Mouse (Mus musculus): ENCODE results near the gene Cfap97. TPM values are rescaled to one million over a fixed set of nuclear protein-coding genes. Genes with fewer than 3 reads are reported as not detected.
"Not testable (repeated sequence)": the region's sequence is repeated elsewhere in the genome, so short reads cannot be mapped to it uniquely, and the experiment has no call there.

Gene Cfap97
- polyA plus RNA-seq, 1 experiment, result 6.7 TPM

- WGBS, result 63% methylated on average over 7 of the region's 7 CpGs
- H3K4me1 ChIP-seq (ENCODE audit: control insufficient read depth, insufficient read depth, low read length), result peaks cover 9% of the 10 kb centered on the region
- no peak for DNase-seq
- no peak overlapping the region for H3K4me3 ChIP-seq (replicated peaks; ENCODE audit: extremely low read depth, low read depth, low read length)
- TF ChIP-seq POLR2A (IDR thresholded peaks at IDR 0.05; ENCODE audit: borderline replicate concordance, extremely low read depth, low read depth, low read length) (no peak), CTCF (IDR thresholded peaks at IDR 0.05; ENCODE audit: insufficient read depth, low read length) (no peak)
Measured at GRCm38 (mm10) chr8:46212194-46212593, 60.6 kb downstream of the Cfap97 start.

GRCm38 (mm10) chr8:46213971-46214480, 62.5 kb downstream of the Cfap97 start:
- 70% methylated on average over 2 of the region's 2 CpGs for whole genome bisulfite sequencing
- no peak for DNase-seq
- no peak for TF ChIP-seq CTCF (IDR thresholded peaks at IDR 0.05; ENCODE audit: insufficient read depth, low read length)
- no peak for TF ChIP-seq POLR2A (IDR thresholded peaks at IDR 0.05; ENCODE audit: borderline replicate concordance, extremely low read depth, low read depth, low read length)
- H3K4me3 ChIP-seq (replicated peaks; ENCODE audit: extremely low read depth, low read depth, low read length), result no peak overlapping the region
- H3K4me1 ChIP-seq (ENCODE audit: control insufficient read depth, insufficient read depth, low read length), result peaks cover 9% of the 10 kb centered on the region

GRCm38 (mm10) chr8:46216838-46217237, 65.3 kb downstream of the Cfap97 start:
- DNase-seq, result no peak
- 8% methylated on average over 14 of the region's 14 CpGs for WGBS
- Histone ChIP-seq H3K4me3 (replicated peaks; ENCODE audit: extremely low read depth, low read depth, low read length) (peak overlapping the region; percentile 30), H3K4me1 (ENCODE audit: control insufficient read depth, insufficient read depth, low read length) (no peaks in the 10 kb centered on the region)
- TF ChIP-seq POLR2A (IDR thresholded peaks at IDR 0.05; ENCODE audit: borderline replicate concordance, extremely low read depth, low read depth, low read length), result no peak
- no peak for TF ChIP-seq CTCF (IDR thresholded peaks at IDR 0.05; ENCODE audit: insufficient read depth, low read length)

- no peak for DNase-seq
- 78% methylated on average over 3 of the region's 3 CpGs for WGBS
- Histone ChIP-seq H3K4me1 (ENCODE audit: control insufficient read depth, insufficient read depth, low read length) (no peaks in the 10 kb centered on the region), H3K4me3 (replicated peaks; ENCODE audit: extremely low read depth, low read depth, low read length) (no peak overlapping the region)
- TF ChIP-seq CTCF (IDR thresholded peaks at IDR 0.05; ENCODE audit: insufficient read depth, low read length) (no peak), POLR2A (IDR thresholded peaks at IDR 0.05; ENCODE audit: borderline replicate concordance, extremely low read depth, low read depth, low read length) (no peak)
Measured at GRCm38 (mm10) chr8:46220566-46220965, 69.0 kb downstream of the Cfap97 start.

GRCm38 (mm10) chr8:46225501-46225900, 73.9 kb downstream of the Cfap97 start:
- no peak for DNase-seq
- TF ChIP-seq POLR2A (IDR thresholded peaks at IDR 0.05; ENCODE audit: borderline replicate concordance, extremely low read depth, low read depth, low read length), result no peak
- TF ChIP-seq CTCF (IDR thresholded peaks at IDR 0.05; ENCODE audit: insufficient read depth, low read length), result no peak
- 58% methylated on average over 3 of the region's 3 CpGs for WGBS
- H3K4me3 ChIP-seq (replicated peaks; ENCODE audit: extremely low read depth, low read depth, low read length), result no peak overlapping the region
- no peaks in the 10 kb centered on the region for H3K4me1 ChIP-seq (ENCODE audit: control insufficient read depth, insufficient read depth, low read length)

GRCm38 (mm10) chr8:46226622-46227021, 75.1 kb downstream of the Cfap97 start:
- WGBS, result 54% methylated on average over 5 of the region's 5 CpGs

GRCm38 (mm10) chr8:46231968-46232367, 80.4 kb downstream of the Cfap97 start:
- H3K4me1 ChIP-seq (ENCODE audit: control insufficient read depth, insufficient read depth, low read length); DNase-seq; H3K4me3 ChIP-seq (replicated peaks; ENCODE audit: extremely low read depth, low read depth, low read length): not testable (repeated sequence)
- 73% methylated on average over 7 of the region's 7 CpGs for WGBS

More at GRCm38 (mm10) chr8:46226622-46227021, 75.1 kb downstream of the Cfap97 start:
- no peak for DNase-seq
- TF ChIP-seq CTCF (IDR thresholded peaks at IDR 0.05; ENCODE audit: insufficient read depth, low read length), result no peak
- TF ChIP-seq POLR2A (IDR thresholded peaks at IDR 0.05; ENCODE audit: borderline replicate concordance, extremely low read depth, low read depth, low read length), result no peak
- H3K4me1 ChIP-seq (ENCODE audit: control insufficient read depth, insufficient read depth, low read length), result no peaks in the 10 kb centered on the region
- no peak overlapping the region for H3K4me3 ChIP-seq (replicated peaks; ENCODE audit: extremely low read depth, low read depth, low read length)

- DNase-seq, result no peak
- Histone ChIP-seq H3K4me3 (replicated peaks; ENCODE audit: extremely low read depth, low read depth, low read length) (no peak overlapping the region), H3K4me1 (ENCODE audit: control insufficient read depth, insufficient read depth, low read length) (no peaks in the 10 kb centered on the region)
- WGBS, result 56% methylated on average over 8 of the region's 8 CpGs
- TF ChIP-seq POLR2A (IDR thresholded peaks at IDR 0.05; ENCODE audit: borderline replicate concordance, extremely low read depth, low read depth, low read length) (no peak), CTCF (IDR thresholded peaks at IDR 0.05; ENCODE audit: insufficient read depth, low read length) (no peak)
Measured at GRCm38 (mm10) chr8:46232798-46233197, 81.2 kb downstream of the Cfap97 start.

GRCm38 (mm10) chr8:46234736-46235135, 83.2 kb downstream of the Cfap97 start:
- Histone ChIP-seq H3K4me3 (replicated peaks; ENCODE audit: extremely low read depth, low read depth, low read length) (no peak overlapping the region), H3K4me1 (ENCODE audit: control insufficient read depth, insufficient read depth, low read length) (no peaks in the 10 kb centered on the region)
- DNase-seq, result no peak
- TF ChIP-seq POLR2A (IDR thresholded peaks at IDR 0.05; ENCODE audit: borderline replicate concordance, extremely low read depth, low read depth, low read length) (no peak), CTCF (IDR thresholded peaks at IDR 0.05; ENCODE audit: insufficient read depth, low read length) (no peak)
- WGBS, result 75% methylated on average over 4 of the region's 4 CpGs

- Histone ChIP-seq H3K4me1 (ENCODE audit: control insufficient read depth, insufficient read depth, low read length) (no peaks in the 10 kb centered on the region), H3K4me3 (replicated peaks; ENCODE audit: extremely low read depth, low read depth, low read length) (no peak overlapping the region)
- no peak for DNase-seq
- WGBS, result 50% methylated on average over 7 of the region's 7 CpGs
- TF ChIP-seq POLR2A (IDR thresholded peaks at IDR 0.05; ENCODE audit: borderline replicate concordance, extremely low read depth, low read depth, low read length), result no peak
- TF ChIP-seq CTCF (IDR thresholded peaks at IDR 0.05; ENCODE audit: insufficient read depth, low read length), result no peak
Measured at GRCm38 (mm10) chr8:46236441-46237223, 85.1 kb downstream of the Cfap97 start.

Data from lung, adult 2 months (tissue).